Mouse (Mus musculus): ENCODE results near the gene Slc31a1.
A peak's percentile ranks its signal among the peaks of the same experiment; 100 is the strongest.

Slc31a1 gene

DNA sequence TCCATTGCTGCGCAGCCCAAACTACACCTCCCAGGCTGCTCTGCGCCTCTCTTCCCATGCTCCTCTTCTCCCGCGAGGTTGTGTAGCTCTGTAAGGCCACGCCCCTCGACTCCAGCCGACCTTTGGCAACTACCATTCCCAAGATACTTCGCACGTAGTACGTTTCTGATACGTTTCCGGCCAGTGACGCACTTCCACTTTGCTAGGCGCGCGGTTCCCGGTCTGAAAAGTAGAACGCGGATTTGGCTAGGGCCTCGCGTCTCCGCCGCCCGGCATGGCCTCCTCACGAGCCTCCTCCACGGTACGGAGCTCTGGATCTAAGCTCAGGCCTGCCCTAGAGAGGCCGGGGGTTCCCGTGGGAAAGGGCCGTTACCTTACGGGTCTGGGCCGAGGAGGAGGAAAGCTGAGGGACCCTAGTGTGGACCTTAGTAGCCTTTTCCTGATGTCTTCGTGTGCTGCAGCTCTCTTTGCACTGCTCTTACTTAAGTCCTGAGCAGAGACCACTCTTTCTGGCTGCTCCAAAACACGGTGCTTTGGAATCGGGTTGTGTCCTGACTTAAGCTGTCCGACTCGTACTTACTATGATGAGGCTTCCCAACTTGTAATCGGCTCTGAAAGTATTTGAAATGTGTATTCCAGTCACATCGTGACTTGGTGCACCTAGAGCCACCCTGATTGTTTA, 48.2 kb downstream of the Slc31a1 start, which contains the start of the genes Cdc26 and Prpf4:
Gene Cdc26 (minus strand): TSS at position 42 of the 682 bp plus-strand sequence.
Gene Prpf4 (plus strand): TSS at position 197 of the 682 bp plus-strand sequence.
- DNase-seq: peak; percentile 98

DNA sequence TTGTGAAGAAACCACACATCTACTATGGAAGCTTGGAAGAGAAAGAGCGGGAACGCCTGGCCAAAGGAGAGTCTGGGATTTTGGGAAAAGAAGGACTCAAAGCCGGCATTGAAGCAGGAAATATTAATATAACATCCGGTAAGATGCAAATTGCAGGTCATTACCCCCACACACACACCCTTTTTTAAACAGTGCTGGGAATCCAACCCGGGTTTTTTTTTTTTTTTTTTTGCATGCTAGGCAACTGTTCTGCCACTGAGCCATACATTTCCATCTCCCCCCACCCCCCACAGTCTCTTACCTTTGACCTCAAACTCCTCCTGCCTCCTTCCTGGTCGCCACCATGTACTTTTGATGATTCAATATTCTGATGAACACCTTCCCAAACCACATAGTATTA, 49.1 kb downstream of the Slc31a1 start:
- DNase-seq: no peak

DNA sequence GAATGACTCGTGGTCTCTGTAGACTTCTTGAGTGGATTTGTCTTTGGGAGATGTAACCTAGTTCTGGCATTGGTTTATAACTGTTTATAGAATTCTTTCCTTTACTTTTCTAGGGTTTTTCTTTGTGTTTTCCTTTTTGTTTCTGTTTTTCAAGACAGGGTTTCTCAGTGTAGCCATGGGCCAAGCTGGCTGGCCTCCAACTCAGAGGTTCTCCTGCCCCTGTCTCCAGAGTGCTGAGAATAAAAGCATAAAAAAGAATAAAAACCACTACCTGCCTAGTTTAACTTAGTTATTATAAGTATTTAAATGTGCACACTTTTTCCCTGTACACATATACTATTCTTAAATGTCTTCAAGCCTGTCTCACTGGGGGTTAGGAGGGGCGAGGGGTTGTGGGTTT, 49.8 kb downstream of the Slc31a1 start:
- no peak for DNase-seq

DNA sequence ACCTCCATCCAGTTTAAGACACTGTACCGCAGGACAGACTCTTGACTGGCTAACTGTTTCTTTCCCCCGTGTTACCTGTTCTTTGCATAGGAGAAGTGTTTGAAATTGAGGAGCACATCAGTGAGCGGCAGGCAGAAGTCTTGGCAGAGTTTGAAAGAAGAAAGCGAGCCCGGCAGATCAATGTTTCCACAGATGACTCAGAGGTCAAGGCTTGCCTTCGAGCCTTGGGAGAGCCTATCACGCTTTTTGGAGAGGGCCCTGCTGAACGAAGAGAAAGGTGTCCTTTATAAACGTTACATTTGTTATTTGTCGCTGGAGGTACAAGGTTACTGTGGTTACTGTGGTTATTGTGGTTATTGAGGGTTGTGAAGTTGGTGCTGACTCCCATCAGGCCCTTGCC, 51.1 kb downstream of the Slc31a1 start:
- no peak for DNase-seq

DNA sequence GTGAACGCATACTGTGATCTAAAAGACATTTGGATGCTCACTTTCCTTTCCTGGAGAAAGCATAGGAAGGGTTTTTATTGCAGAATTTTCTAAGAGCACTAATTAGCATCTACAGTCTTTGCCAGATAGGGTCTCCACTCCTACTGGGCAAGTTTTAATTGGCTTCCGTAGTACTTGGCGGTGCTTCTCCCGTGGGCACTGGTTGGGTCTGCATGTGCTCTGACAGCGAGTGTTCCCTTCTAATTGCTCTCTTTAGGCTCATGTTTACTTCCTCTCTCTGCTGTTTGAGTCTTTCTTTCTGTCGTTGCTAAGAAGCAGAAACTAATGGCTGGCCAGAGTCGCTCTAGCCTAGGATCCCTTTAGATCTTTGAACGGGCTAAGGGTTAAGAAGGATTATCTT, 57.9 kb downstream of the Slc31a1 start:
- DNase-seq: no peak

DNA sequence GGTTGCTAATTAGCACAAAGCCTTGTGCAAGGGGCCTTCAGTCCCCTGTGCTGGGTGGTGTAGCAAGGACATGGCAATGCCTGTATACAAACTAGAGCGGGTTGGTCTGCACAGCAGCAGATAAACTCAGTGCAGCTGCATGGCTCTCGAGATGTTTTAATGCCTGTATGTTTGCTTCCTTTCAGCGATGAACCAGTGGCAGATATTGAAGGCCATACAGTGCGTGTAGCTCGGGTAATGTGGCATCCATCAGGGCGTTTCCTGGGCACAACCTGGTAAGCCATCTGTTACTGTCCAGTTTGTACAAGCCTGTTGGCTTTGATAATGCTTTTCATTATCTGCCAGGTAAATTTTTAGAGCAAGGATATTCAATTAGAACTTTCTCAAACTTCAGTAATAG, 58.6 kb downstream of the Slc31a1 start:
- DNase-seq: no peak

DNA sequence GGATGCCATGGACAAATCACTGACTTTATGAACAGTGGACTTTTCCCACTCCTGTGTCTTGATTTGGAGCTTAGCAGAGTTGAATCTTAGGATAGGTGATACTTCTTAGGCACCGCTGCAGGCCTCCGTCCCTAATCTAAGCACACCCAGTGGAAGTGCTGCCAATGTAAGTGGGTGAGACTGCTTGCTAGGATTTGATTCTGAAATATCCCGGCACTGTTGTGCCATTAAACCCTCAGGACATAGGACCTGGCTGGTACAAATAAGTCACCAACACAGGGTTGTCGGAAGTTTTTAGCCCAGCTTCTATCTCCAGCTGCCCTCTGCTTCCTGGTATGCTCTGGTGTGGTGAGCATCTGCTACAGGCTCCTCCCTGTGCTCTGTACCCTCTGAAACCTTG, 65.4 kb downstream of the Slc31a1 start:
- DNase-seq: no peak

DNA sequence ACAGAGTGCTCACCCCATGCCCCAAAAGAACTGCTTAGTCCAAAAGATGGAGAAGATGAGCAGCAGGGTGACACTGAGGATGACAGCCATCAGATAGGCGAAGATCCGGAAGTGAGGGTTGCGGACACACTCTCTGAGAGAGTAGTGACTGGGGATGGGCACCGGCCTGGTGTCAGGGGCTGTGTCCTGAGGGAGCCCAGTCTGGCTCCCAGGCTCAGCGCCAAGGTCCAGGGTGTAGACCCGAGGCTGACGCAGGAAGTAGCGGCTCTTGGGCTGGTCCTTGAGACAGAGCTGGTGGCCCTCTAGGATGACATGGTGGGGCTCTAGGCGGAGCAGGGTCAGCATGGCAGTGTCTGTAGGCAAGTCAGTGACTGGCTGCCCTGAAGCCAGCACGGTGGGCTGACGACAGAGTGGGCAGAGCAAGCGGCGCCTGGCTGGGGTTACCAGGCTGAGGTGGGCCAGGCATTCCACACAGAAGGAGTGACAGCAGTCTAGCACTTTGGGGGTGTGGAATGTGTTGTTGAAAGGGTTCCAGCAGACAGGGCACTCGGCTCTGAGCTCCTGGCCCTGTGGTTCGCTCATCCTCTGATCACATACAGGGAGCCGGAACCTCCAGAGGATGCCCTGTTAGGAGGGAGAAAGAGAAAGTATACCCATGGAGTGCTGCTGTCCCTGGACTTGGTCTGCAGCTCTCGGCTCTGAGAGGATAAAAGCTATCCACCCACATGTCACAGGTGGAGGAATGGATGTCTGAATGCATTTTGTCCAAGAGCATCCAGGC, 67.6 kb downstream of the Slc31a1 start:
- no peak for DNase-seq

DNA sequence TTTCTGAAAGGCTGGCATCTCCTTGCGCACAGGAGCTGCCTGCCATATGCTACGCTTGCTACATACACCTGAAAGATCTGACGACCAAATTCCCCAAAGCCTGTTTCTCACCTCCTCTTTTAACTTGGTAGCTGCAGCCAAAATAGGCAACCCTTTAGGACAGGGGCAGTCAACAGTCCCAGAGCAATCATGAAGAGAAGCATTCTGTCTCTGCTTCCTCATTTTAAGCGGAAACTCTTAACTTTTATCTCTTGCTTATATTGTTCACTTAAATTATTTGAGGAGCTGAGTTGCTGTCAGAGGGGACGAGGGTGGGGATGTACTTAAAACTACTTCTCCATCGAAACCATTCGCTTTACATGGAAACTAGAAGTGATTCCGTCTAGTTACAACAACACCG, 69.1 kb downstream of the Slc31a1 start:
- no peak for DNase-seq

DNA sequence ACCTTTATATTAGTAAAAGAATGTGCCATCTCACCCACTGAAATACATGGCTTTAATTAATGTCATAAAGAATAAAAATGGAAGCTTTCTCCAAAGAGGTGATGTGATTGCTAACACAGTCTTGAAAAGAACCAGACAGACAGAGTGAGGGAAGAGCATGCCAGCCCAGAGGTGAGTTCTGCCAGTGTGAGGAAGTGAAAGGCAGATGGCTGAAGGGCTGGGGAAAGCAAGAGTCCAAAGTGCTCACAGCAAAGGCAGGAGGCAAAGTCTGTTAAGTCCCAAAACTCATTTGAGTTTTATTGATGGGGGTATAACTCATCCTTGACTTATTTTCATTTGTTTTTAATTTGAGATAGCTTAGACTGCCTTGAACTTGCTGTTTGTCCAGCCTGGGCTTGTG, 70.2 kb downstream of the Slc31a1 start:
- DNase-seq: no peak

DNA sequence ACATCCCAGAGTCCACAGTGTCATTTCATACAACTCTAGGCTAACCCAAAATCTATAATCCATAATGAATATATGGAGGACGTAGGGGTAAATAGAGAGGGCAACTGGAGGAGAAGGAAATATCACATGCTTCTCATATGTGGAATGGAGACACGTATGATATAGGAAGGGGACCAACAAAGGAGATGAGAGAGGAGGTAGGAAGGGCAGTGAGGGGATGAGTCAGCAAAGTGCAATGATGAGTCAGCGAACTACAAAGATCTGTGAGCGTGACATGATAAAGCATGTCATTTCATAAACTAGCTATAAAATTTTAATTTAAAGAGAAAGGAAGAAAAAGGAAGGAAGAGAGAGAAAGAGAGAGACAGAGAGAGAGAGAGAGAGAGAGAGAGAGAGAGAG, 71.0 kb downstream of the Slc31a1 start:
- DNase-seq: peak; percentile 84

DNA sequence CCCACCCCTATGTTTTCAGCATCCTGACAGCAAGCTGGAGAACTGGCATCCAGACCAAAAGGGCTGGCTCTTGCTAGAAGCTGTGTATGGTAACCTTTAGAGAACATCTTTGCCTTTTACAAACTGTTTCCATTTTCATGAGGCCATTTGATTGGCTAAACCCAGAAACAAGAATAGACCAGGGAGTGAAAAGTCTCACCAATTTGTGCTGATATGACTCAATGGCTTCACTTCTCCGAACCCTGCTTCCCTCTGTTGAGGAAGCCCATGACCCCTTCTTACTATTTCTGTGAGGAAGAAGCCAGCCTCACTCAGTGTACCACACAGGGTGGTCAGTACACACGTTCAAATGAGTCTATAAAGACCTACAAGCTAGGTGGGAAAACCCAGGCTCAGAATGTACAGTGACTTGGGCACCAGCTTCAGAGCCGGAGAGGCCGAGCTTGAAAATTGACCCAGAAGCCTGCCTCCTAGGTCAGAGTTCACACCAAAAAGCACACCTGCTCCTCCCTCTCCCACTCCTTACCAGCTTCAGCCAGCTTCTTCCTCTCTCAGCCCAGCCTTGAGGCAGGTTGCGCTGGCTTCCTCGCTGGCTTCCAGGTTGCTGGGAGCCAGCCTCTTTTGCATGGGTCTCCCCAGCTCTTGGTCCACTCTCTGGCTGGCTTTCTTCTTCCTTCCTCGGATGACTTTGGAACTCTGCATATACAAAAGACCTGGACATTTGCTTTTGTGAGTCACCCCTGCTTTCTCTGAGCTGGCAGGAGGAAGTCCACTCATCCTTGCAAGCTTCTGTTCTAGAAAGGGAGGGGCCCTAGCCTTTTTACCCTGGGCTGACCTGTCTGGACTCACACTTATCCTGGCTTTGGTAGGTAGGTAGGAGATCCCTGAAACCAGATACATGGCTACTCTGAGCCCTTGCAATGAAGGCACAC, 73.7 kb downstream of the Slc31a1 start:
- no peak for DNase-seq

DNA sequence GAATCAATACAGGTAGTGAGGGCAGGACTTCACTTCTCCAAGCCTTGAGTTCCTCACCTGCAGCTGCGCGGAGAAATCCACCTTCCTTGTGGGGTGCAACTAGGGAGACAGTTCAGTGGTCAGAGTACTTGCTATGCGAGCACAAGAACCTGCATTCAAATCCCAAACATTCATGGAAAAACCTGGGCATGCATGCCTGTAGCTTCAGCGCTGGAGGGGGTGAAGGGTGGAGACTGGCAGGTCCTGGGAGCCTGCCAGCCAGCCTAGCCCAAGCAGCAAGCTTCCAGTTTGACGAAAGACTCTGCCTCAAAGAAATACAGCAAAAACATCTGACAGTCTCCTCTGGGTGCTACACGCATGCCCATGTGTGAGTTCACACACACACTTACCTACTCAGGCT, 74.6 kb downstream of the Slc31a1 start, which contains the start of gene Rnf183:
Gene Rnf183 (minus strand): TSS at position 172 of the 400 bp plus-strand sequence.
- DNase-seq: no peak

DNA sequence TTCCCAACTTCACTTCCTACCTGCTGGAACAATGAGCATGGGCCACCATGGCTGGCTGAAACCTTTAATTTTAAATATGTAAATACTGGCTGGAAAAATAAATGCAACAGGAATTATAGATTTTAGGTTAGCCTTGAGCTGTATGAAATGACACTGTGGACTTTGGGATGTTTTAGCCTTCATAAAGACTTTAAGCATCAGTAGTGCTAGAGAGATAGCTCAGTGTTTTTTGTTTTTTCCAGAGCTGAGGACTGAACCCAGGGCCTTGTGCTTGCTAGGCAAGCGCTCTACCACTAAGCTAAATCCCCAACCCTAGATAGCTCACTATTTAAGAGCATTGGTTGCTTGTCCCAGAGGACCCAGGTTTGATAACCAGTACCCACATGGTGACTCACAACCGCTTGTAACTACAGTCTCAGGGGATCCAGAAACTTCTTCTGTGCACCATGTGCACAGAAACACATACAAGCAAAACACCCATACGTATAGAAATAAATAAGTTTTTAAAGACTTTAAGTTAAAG, 76.8 kb downstream of the Slc31a1 start:
- DNase-seq: no peak

DNA sequence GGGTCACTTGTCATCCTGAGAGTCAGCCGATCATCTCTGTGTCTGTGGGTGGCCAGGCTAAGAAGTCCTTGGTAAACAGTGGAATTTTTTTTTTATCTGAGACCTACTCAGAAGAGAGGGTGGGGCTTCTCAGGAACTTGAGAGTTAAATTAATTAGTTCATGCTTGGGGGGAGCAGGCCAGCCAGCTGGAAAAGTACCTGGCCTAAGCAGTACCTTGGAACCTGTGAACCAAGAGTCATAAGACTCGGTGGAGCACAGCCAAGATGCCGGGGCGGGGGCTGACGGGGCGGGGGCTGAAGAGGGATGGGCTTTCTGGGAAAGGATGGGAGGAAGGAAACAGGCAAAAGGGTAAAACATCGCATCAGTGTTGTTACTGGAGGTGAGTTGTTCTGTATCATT, 77.3 kb downstream of the Slc31a1 start:
- no peak for DNase-seq

DNA sequence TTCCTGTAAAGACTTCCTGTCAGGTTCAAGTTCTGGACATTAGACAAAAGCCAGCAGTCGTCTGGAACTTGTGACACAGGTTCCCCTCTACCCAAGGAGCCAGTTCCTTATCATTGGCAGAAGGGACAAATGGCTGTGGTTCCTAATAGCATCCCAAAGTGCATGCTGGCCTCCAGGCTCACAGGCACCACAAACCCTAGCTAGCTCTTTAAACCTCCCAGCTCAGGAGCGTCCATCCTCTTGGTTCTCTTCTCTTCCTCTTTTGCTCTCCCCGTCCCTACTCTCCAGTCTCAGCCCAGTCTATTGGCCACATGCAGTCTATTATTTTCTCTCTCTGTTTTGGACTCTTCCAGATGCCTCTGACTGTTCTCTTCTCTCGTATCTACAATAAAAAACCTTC, 79.3 kb downstream of the Slc31a1 start:
- no peak for DNase-seq

DNA sequence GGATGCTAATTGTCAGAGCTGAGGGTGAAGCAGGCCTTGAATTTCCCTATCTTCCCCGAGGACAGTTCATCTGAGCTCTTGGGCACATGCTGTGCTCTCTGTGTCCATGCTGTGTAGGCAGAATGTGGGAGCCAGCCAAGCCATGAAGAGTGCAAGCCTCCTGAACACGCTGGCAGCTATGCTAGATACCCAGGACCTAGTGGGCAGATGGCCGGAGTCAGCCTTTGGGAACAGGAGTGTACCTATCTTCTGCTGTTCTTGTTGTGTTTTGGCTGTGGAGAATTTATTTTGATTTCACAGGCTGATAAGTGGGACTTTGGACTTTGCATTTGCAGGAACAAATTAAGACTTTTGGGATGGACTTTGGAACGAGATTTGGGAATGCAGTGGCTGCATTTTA, 80.0 kb downstream of the Slc31a1 start:
- no peak for DNase-seq

DNA sequence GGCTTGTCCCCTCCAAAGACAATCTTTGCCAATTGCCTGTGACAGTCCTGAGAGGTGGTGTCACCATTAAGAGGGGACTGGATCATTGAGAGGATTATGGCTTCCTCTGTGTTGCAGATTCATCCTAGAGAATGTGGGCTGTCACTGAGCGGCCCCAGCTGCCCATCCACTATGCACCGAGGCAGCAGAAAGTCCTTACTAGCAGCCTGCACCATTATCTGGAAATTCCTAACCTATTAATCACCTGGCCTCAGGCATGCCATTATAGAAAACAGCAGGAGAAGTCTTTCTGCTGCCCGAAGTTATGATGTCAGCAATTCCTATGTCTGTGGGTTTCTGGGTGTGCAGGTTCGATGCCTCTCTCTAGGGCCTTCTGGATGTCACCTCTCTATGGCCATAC, 80.5 kb downstream of the Slc31a1 start:
- no peak for DNase-seq
